Mouse (Mus musculus): ENCODE results near the gene Cnnm4. TPM values are rescaled to one million over a fixed set of nuclear protein-coding genes. Genes with fewer than 3 reads are reported as not detected.
"Not testable (repeated sequence)": the region's sequence is repeated elsewhere in the genome, so short reads cannot be mapped to it uniquely, and the experiment has no call there.

Cnnm4 gene
- total RNA-seq, 4 experiments from 2014 or later, result 3.7 to 5.2 (median 4.7) TPM

- no peak for DNase-seq (ENCODE audit: low spot score)
Observed at GRCm38 (mm10) chr1:36513718-36514117, 42.3 kb downstream of the Cnnm4 start.

- no peak for DNase-seq (ENCODE audit: low spot score)
Observed at GRCm38 (mm10) chr1:36518259-36518658, 46.8 kb downstream of the Cnnm4 start.

GRCm38 (mm10) chr1:36519626-36520025, 48.2 kb downstream of the Cnnm4 start:
- no peak for DNase-seq (ENCODE audit: low spot score)

- DNase-seq (ENCODE audit: low spot score), result no peak
Observed at GRCm38 (mm10) chr1:36522210-36522609, 50.8 kb downstream of the Cnnm4 start.

- no peak for DNase-seq (ENCODE audit: low spot score)
Observed at GRCm38 (mm10) chr1:36523332-36524013, 52.1 kb downstream of the Cnnm4 start.

GRCm38 (mm10) chr1:36524058-36524457, 52.6 kb downstream of the Cnnm4 start:
- no peak for DNase-seq (ENCODE audit: low spot score)

GRCm38 (mm10) chr1:36525774-36526173, 54.4 kb downstream of the Cnnm4 start:
- DNase-seq (ENCODE audit: low spot score), result no peak

- no peak for DNase-seq (ENCODE audit: low spot score)
Observed at GRCm38 (mm10) chr1:36526903-36527302, 55.5 kb downstream of the Cnnm4 start.

GRCm38 (mm10) chr1:36528351-36528750, 56.9 kb downstream of the Cnnm4 start:
- DNase-seq (ENCODE audit: low spot score), result no peak

- DNase-seq (ENCODE audit: low spot score), result no peak
Observed at GRCm38 (mm10) chr1:36529274-36529673, 57.9 kb downstream of the Cnnm4 start.

- no peak for DNase-seq (ENCODE audit: low spot score)
Observed at GRCm38 (mm10) chr1:36529875-36530274, 58.5 kb downstream of the Cnnm4 start.

GRCm38 (mm10) chr1:36530485-36530884, 59.1 kb downstream of the Cnnm4 start:
- no peak for DNase-seq (ENCODE audit: low spot score)

- DNase-seq (ENCODE audit: low spot score), result no peak
Observed at GRCm38 (mm10) chr1:36530962-36531361, 59.5 kb downstream of the Cnnm4 start.

- DNase-seq (ENCODE audit: low spot score), result no peak
Observed at GRCm38 (mm10) chr1:36531461-36531860, 60.0 kb downstream of the Cnnm4 start.

GRCm38 (mm10) chr1:36533546-36533945, 62.1 kb downstream of the Cnnm4 start:
- DNase-seq (ENCODE audit: low spot score), result no peak

- peak; percentile 36 for DNase-seq (ENCODE audit: low spot score)
Observed at GRCm38 (mm10) chr1:36534595-36535058, 63.2 kb downstream of the Cnnm4 start.

GRCm38 (mm10) chr1:36535477-36536396, 64.3 kb downstream of the Cnnm4 start:
- peak; percentile 74 for DNase-seq (ENCODE audit: low spot score)

GRCm38 (mm10) chr1:36536397-36536728, 64.9 kb downstream of the Cnnm4 start:
- DNase-seq (ENCODE audit: low spot score), result no peak

- not testable (repeated sequence) for DNase-seq (ENCODE audit: low spot score)
Observed at GRCm38 (mm10) chr1:36536783-36537182, 65.4 kb downstream of the Cnnm4 start, which contains the start of gene Ankrd23. Gene Ankrd23, minus strand, starts transcription at chr1:36536883.

- DNase-seq (ENCODE audit: low spot score), result no peak
Observed at GRCm38 (mm10) chr1:36538727-36539126, 67.3 kb downstream of the Cnnm4 start.

- peak; percentile 73 for DNase-seq (ENCODE audit: low spot score)
Observed at GRCm38 (mm10) chr1:36539186-36539585, 67.8 kb downstream of the Cnnm4 start, which contains the start of gene Gm42417. Gene Gm42417, minus strand, starts transcription at chr1:36539429.

GRCm38 (mm10) chr1:36540132-36540531, 68.7 kb downstream of the Cnnm4 start:
- DNase-seq (ENCODE audit: low spot score), result no peak

GRCm38 (mm10) chr1:36540807-36541206, 69.4 kb downstream of the Cnnm4 start:
- no peak for DNase-seq (ENCODE audit: low spot score)

Measured in heart, adult 8-10 months (tissue).